Mouse (Mus musculus) spleen, adult 10 weeks (tissue): ENCODE results near the gene Hdhd5. TPM values are rescaled to one million over a fixed set of nuclear protein-coding genes. Genes with fewer than 3 reads are reported as not detected.

Experiments
- polyA plus RNA-seq: library from polyadenylated mRNA; stranded (reverse); fragments of 350-450 nt; fragmentation: Illumina TruSeq; extraction: RNeasy Lipid Tissue Mini Kit (QIAGEN cat#74804); gene quantifications from one replicate; pipeline ENCODE4 v1.2.3, GENCODE M21; 2015; ENCODE audit warnings: low replicate concordance; ENCODE audit not compliant: insufficient read depth

The Hdhd5 gene
- polyA plus RNA-seq: 31.0 TPM

DNA sequence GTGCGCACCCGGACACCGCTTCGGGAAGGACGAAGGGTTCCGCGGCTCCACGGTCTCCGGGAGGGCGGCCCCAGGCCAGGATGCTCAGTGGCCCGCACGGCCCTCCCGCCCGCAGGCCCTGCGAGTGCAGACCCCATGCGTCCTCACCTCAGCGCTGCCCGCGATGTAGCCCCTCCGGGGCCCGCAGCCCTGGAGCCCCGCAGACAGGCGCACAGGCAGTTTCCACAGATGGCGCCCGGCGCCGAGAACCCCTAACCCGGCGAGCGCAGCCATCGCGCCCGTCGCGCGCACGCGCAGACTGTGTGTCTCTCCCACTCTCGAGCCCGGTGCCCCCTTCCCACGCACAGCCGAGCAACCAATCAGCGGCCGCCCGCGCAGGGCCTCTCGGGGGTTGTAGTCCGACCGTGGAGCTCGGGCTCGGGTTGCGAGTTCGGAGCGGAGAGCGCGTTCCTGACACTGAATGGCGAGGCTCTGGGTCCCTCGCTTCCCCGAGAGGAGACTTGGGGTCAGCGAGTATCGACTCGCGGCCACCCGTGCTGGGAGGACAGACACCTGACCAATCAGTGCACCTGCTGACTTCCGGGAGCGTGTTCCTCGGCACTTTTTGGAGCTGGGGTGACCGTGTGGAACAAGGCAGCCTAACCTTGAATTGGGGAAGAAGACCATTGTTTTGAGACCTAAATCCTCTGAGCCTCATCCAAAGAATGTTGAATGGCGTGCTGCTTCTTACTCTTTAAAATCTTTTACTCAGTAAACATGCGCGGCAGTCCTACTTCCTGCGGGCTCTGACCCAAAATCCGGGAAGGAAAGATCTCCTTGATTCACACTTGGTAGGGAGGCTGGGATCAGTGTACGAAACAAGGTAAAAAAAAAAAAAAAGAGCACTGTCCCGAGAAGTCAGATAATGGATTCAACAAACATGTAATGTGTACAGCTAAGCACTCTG is at the start of gene Hdhd5:
Gene Hdhd5, minus strand, starts transcription at position 300 of the 946 bp plus-strand sequence.

DNA sequence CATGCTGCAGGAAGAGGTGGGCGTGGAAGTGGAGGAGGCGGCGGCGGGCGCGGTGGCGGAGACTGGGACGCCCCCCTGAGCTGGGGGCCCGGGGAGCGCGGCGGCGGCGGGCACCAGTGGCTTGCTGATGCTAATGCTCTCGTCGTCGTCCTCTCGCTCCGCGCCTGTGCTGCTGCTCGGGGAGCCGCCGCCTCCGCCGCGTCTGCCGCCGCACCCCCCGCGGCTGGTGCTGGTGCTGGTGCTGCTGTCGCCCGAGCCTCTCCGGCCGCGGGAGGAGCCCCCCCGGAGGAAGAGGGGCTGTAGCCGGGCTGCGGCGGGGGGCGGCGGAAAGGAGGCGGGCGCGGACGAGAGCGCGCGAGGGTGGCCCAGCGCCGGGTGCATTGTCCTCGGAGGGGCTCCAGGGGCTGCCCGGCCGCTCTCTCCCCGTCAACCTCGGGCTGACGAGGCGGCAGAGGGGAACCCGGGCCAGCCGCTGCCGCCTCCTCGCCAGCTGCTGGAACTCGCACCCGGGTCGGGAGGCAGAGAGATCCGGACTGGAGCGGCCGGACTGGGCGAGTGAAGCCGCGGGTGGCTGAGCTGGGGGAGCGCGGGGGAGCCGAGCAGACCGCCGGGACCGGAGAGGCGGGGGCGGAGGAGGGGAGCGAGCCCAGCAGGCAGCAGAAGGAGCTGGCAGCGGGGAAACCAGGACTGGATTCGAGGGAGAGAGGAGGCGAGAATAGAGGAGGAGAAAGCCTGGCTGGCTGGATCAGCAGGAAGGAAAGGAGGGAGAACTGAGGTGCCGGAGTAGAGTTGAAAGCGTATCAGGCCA is 37.5 kb downstream of the Hdhd5 start, which contains the start of gene Tmem121b:
Gene Tmem121b, minus strand, starts transcription at position 434 of the 808 bp plus-strand sequence.

DNA sequence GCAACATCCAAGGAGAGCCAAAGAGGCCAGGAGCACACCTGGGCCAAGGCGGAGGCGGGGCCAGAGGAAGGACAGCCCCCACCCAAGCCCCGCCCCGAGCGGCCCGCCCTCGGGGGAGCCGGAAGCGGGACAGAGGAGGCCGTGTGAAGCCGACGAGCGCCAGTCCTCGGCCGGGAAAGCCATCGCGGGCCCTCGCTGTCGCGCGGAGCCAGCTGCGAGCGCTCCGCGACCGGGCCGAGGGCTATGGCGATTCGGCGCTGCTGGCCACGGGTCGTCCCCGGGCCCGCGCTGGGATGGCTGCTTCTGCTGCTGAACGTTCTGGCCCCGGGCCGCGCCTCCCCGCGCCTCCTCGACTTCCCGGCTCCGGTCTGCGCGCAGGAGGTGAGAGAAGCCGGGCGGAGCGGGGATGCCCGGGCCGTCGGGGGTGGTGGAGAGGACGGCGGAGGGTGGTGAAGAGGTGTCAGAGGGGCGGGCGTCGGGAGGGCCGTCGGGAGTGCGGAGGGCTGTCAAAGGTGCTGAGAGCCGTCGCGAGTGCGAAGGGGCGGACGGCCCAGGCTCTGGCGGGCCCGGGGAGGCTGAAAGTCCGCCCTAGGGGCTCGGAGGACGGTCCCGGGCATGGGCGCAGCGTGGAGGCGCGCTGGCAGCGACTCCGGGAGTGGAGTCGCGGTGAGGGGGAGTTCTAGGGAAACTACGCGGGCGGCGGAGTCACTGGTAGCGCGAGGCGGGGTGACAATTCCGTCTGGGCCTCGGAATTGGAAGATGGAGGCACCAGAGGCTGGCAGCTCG is 67.8 kb downstream of the Hdhd5 start, which contains the start of gene Il17ra:
Gene Il17ra, plus strand, starts transcription at position 162 of the 786 bp plus-strand sequence.

Other genes starting within 250 kb of the Hdhd5 start
- not detected for gene D330020A13Rik, start 237.0 kb downstream of the Hdhd5 start, polyA plus RNA-seq
- gene B4galnt3, start 236.8 kb downstream of the Hdhd5 start, polyA plus RNA-seq: 0.08 TPM
- 90.2 TPM for gene Kdm5a, start 167.2 kb downstream of the Hdhd5 start, polyA plus RNA-seq
- gene Ccdc77, start 166.9 kb downstream of the Hdhd5 start, polyA plus RNA-seq: 24.7 TPM
- gene Il17ra, start 68.1 kb downstream of the Hdhd5 start, polyA plus RNA-seq: 92.4 TPM
- 0.22 TPM for gene Tmem121b, start 37.5 kb downstream of the Hdhd5 start, polyA plus RNA-seq
- gene Cecr2, start 135.1 kb upstream of the Hdhd5 start, polyA plus RNA-seq: 11.3 TPM
- 0.12 TPM for gene Slc25a18, start 242.3 kb upstream of the Hdhd5 start, polyA plus RNA-seq